Mouse (Mus musculus): ENCODE results near the gene Fam50a.

GRCm38 (mm10) chrX:74281732-74282394 is 31.0 kb upstream of the Fam50a start, which contains the start of the genes Taz and Dnase1l1:
- TF ChIP-seq CTCF (conservative IDR thresholded peaks at IDR 0.05; ENCODE audit: insufficient read depth, insufficient read length, low read depth, low read length) (0 out of 2 replicates have a peak, but pooled peaks have one; percentile 7), POLR2A (IDR thresholded peaks at IDR 0.05; ENCODE audit: low read depth, low read length) (peak; percentile 52)
